8 mouse cellular contexts compared by ENCODE assay signal in genomic region chr2:180701767-180702621, GRCm38 (mm10). TPM values are rescaled to one million over a fixed set of nuclear protein-coding genes. Genes with fewer than 3 reads are reported as not detected.
DNase-seq lines count a peak whose midpoint lies in the region; ATAC-seq lines count a peak whose summit lies in the region.

No protein-coding gene starts in this region.

- H3K27me3 ChIP-seq in hindbrain, embryonic 16.5 days (replicated peaks; ENCODE audit: control insufficient read depth, insufficient read depth, low read length): no peaks in the 10 kb centered on the region

- DNase-seq in ZHBTc4 (ENCODE audit: low read depth, low spot score): peak; percentile 91
- peak; percentile 81 to 92 for DNase-seq in cerebellum, postnatal 4 days (ENCODE audit: low spot score in 2 of 2)
- DNase-seq in gastrocnemius, adult 18-20 months (ENCODE audit: low spot score): peak; percentile 88
- DNase-seq in left cerebral cortex, adult 18-20 months (ENCODE audit: low spot score in 2 of 2): peak; percentile 90 to 94
- DNase-seq in lung, postnatal 4 days: peak; percentile 94 to 95
- peak; percentile 96 for DNase-seq in retina, postnatal 1 day
- peak; percentile 94 for DNase-seq in thymus, postnatal 4 days

- peak overlapping the region; percentile 97 for H3K4me3 ChIP-seq in hindbrain, embryonic 16.5 days (ENCODE audit: low read length)

- peak overlapping the region; percentile 97 for H3K27ac ChIP-seq in hindbrain, embryonic 16.5 days (ENCODE audit: low read depth, low read length)

- H3K36me3 ChIP-seq in hindbrain, embryonic 16.5 days (ENCODE audit: control insufficient read depth, insufficient read depth, low read length): no peaks in the 10 kb centered on the region

- ATAC-seq in hindbrain, embryonic 16.5 days: peak; percentile 97

- H3K9ac ChIP-seq in hindbrain, embryonic 16.5 days (ENCODE audit: low read depth, low read length): peak overlapping the region; percentile 97

- WGBS in hindbrain, embryonic 16.5 days: under 1% methylated on average over 61 of the region's 66 CpGs

- H3K4me2 ChIP-seq in hindbrain, embryonic 16.5 days (ENCODE audit: low read length): peak overlapping the region; percentile 98

- H3K4me1 ChIP-seq in hindbrain, embryonic 16.5 days (ENCODE audit: control insufficient read depth, insufficient read depth, low read depth, low read length): peaks cover 29% of the 10 kb centered on the region

- H3K9me3 ChIP-seq in hindbrain, embryonic 16.5 days (ENCODE audit: control insufficient read depth, low read length): no peaks in the 10 kb centered on the region

RNA-seq across cellular contexts. Expression of gene Dido1, which starts 7.8 kb away (rescaled TPM):
- total RNA-seq in gastrocnemius, adult 18-20 months (2021): 10 to 100 TPM; 15.3 to 19.4 TPM
- polyA plus RNA-seq in hindbrain, embryonic 16.5 days (2015; fragmentation: Nextera tagmentation; extraction: Ambion mirVana): 20.7 and 21.7 TPM in 2 replicates
- total RNA-seq in left cerebral cortex, adult 18-20 months (2021): 10 to 100 TPM; 56.2 to 59.1 TPM

RNA-seq across cellular contexts. Expression of gene Gid8, which starts 7.9 kb away (rescaled TPM):
- total RNA-seq in gastrocnemius, adult 18-20 months (2021): 10 to 100 TPM; 31.7 to 36.7 TPM
- 52.8 and 58.9 TPM in 2 replicates for polyA plus RNA-seq in hindbrain, embryonic 16.5 days (2015; fragmentation: Nextera tagmentation; extraction: Ambion mirVana)
- total RNA-seq in left cerebral cortex, adult 18-20 months (2021): 10 to 100 TPM; 63.9 to 67.2 TPM

RNA-seq across cellular contexts. Expression of gene Slc17a9, which starts 23.1 kb away (rescaled TPM):
- not detected for total RNA-seq in gastrocnemius, adult 18-20 months (2021)
- polyA plus RNA-seq in hindbrain, embryonic 16.5 days (2015; fragmentation: Nextera tagmentation; extraction: Ambion mirVana): 0.19 and 0.42 TPM in 2 replicates
- total RNA-seq in left cerebral cortex, adult 18-20 months (2021): under 1 TPM; 0.26 to 0.37 TPM

RNA-seq across cellular contexts. Expression of gene Tcfl5, which starts 59.5 kb away (rescaled TPM):
- not detected for total RNA-seq in gastrocnemius, adult 18-20 months (2021)
- 0.31 and 0.50 TPM in 2 replicates for polyA plus RNA-seq in hindbrain, embryonic 16.5 days (2015; fragmentation: Nextera tagmentation; extraction: Ambion mirVana)
- under 1 TPM; 0.30 to 0.37 TPM for total RNA-seq in left cerebral cortex, adult 18-20 months (2021)

Comparison
In these comparisons a context has a peak if more than half of its experiments do, and no peak if none do; other contexts are left out.
1. Peak in every context shown above with its lines: DNase-seq, ATAC-seq, H3K4me3 ChIP-seq and H3K27ac ChIP-seq.